Mouse (Mus musculus) erythroblast, embryonic 14.5 days (primary cell): Measurements from ENCODE around the gene Akap13. TPM values are rescaled to one million over a fixed set of nuclear protein-coding genes. Genes with fewer than 3 reads are reported as not detected.

ENCODE experiments used
- H3K27me3 ChIP-seq: 2 replicates; pipeline ENCODE4 v1.6.1; 2012; ENCODE audit warnings: inconsistent platforms; ENCODE audit not compliant: control insufficient read depth
- H3K36me3 ChIP-seq: 2 replicates; pipeline ENCODE4 v1.6.1; 2012; ENCODE audit warnings: mild to moderate bottlenecking, inconsistent platforms; ENCODE audit not compliant: control insufficient read depth
- H3K4me1 ChIP-seq: 2 replicates; pipeline ENCODE4 v1.6.1; 2012; ENCODE audit warnings: inconsistent platforms; ENCODE audit not compliant: control insufficient read depth
- H3K4me3 ChIP-seq: replicated peaks from 2 replicates; pipeline ENCODE3; 2012; ENCODE audit warnings: moderate library complexity, mild to moderate bottlenecking, inconsistent platforms
- H3K9me3 ChIP-seq: 2 replicates; pipeline ENCODE4 v1.6.1; 2012; ENCODE audit warnings: low read length, inconsistent platforms, mixed read lengths; ENCODE audit not compliant: control insufficient read depth
- GATA1 ChIP-seq: IDR thresholded peaks from 2 replicates; pipeline ENCODE4 v1.6.1; 2012; ENCODE audit warnings: low read length, inconsistent platforms, mixed read lengths
- TAL1 ChIP-seq: IDR thresholded peaks from 3 replicates; pipeline ENCODE4 v1.6.1; 2012; ENCODE audit warnings: low read length, inconsistent platforms, mixed read lengths
- polyA plus RNA-seq: library from polyadenylated mRNA; stranded (reverse); fragments of >175 nt; gene quantifications from 2 replicates; pipeline ENCODE4 v1.2.3, GENCODE M21; 2012

The Akap13 gene
- polyA plus RNA-seq, 1 experiment: 1.8 TPM

DNA sequence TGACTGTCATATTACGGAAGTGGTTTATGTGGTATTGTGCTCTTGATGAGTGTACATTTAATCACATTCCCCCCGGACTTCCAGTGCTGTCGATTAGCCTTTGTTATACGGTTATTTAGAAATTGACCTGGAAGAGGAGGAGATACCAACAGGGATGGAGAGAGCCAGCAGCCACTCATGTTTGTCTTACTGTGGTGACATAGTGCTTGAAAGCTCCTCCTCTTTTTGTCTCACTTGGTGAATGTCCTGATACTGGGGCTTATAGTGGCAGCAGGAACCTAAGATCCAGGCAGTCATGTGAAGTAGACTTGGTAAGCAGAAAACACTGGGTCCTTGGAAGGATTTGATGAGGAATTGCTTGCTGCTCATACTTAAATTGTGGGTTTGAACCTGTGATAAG is 44.8 kb downstream of the Akap13 start:
- TF ChIP-seq TAL1 (no peak), GATA1 (no peak)
- no peaks in the 10 kb centered on the region for H3K9me3 ChIP-seq
- no peak overlapping the region for H3K4me3 ChIP-seq
- H3K4me1 ChIP-seq: no peaks in the 10 kb centered on the region
- no peaks in the 10 kb centered on the region for H3K36me3 ChIP-seq
- H3K27me3 ChIP-seq: no peaks in the 10 kb centered on the region

DNA sequence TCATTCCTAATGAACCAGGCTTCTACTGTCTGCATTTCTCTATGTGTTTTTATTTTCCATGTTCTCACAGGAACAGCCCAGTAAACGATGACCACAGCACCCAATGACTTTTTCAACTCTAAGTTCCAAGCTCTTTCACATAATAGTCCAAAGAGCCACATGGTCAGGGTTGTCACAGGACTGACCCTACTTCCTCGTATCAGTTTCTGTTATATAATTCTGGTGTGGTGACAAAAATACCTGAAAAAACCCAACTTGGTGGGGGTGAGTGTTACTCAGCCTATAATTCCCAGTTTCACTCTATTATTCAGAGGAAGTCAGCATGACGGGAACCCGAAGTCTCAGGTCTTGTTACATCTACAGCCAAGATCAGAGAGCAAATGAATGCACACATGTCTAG is 45.5 kb downstream of the Akap13 start:
- Histone ChIP-seq H3K9me3 (no peaks in the 10 kb centered on the region), H3K36me3 (no peaks in the 10 kb centered on the region), H3K4me1 (no peaks in the 10 kb centered on the region), H3K27me3 (no peaks in the 10 kb centered on the region), H3K4me3 (no peak overlapping the region)
- no peak for TF ChIP-seq GATA1
- no peak for TF ChIP-seq TAL1

DNA sequence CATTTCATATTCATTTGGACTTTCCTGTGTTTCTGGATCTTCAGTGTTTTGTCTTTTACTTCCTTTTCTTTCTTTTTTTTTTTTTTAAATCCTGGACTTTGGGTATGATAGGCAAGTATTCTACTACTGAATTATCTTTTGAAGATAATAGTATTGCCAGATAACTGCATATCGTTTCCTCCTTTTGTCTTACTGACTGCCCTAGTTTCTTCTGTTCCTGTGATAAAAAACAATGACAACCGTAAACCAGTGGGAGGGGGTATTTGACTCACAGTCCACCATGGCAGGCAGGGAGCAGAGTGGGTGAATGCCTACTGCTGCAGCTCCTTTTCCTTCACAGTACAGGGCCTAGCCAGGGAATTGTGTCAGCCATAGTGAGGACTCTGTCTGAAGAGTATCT is 49.2 kb downstream of the Akap13 start:
- no peaks in the 10 kb centered on the region for H3K4me1 ChIP-seq
- no peak overlapping the region for H3K4me3 ChIP-seq
- H3K27me3 ChIP-seq: no peaks in the 10 kb centered on the region
- no peaks in the 10 kb centered on the region for H3K9me3 ChIP-seq
- TF ChIP-seq TAL1: no peak
- no peak for TF ChIP-seq GATA1
- no peaks in the 10 kb centered on the region for H3K36me3 ChIP-seq

DNA sequence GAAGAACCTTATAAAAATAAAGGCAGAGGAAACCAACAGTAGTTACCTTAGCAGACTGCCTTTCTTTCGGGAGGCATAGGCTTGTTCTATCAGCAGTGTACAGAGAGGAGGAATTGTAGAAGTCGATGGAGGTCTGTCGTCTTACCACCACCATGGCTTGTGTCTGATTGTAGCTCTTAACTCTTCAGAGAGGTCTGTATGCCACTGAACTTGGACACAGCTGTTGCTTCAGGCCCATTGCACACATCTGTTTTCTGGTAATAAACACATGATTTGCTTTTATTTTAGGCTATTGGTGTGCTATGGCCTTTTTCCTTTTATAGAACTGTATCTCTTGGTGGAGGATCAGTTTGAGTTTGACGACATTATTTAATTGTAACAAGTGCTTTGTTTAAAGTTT is 51.3 kb downstream of the Akap13 start:
- Histone ChIP-seq H3K36me3 (no peaks in the 10 kb centered on the region), H3K9me3 (no peaks in the 10 kb centered on the region), H3K4me3 (no peak overlapping the region), H3K27me3 (no peaks in the 10 kb centered on the region), H3K4me1 (no peaks in the 10 kb centered on the region)
- TF ChIP-seq GATA1: no peak
- TF ChIP-seq TAL1: no peak

GRCm38 (mm10) chr7:75509085-75509873 is 53.9 kb downstream of the Akap13 start:
- no peak for TF ChIP-seq TAL1
- no peak for TF ChIP-seq GATA1

DNA sequence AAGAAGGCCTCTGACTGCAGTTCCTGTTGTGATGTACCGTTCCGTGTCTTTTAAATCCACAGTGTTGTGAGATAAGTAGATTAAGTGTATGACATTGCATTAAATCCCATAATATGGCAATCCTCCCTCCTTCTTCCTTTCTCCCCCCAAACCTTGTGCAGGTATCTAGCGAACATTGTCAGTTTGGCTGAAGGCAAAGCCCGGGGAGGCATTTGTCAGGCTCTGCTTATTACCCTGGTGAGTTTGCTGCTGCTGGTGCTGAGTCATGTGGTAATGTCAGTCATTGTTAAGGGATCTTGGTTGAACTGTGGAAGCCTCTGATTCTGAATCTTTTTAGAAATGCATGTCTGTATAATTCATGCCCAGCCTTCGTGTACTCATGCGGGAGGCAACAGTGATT is 60.1 kb downstream of the Akap13 start:
- Histone ChIP-seq H3K4me1 (no peaks in the 10 kb centered on the region), H3K27me3 (no peaks in the 10 kb centered on the region), H3K36me3 (no peaks in the 10 kb centered on the region), H3K4me3 (no peak overlapping the region), H3K9me3 (no peaks in the 10 kb centered on the region)
- TF ChIP-seq TAL1: no peak
- TF ChIP-seq GATA1: no peak

More at GRCm38 (mm10) chr7:75509085-75509873, 53.9 kb downstream of the Akap13 start:
- Histone ChIP-seq H3K4me1 (no peaks in the 10 kb centered on the region), H3K9me3 (no peaks in the 10 kb centered on the region), H3K36me3 (no peaks in the 10 kb centered on the region), H3K4me3 (no peak overlapping the region), H3K27me3 (no peaks in the 10 kb centered on the region)

DNA sequence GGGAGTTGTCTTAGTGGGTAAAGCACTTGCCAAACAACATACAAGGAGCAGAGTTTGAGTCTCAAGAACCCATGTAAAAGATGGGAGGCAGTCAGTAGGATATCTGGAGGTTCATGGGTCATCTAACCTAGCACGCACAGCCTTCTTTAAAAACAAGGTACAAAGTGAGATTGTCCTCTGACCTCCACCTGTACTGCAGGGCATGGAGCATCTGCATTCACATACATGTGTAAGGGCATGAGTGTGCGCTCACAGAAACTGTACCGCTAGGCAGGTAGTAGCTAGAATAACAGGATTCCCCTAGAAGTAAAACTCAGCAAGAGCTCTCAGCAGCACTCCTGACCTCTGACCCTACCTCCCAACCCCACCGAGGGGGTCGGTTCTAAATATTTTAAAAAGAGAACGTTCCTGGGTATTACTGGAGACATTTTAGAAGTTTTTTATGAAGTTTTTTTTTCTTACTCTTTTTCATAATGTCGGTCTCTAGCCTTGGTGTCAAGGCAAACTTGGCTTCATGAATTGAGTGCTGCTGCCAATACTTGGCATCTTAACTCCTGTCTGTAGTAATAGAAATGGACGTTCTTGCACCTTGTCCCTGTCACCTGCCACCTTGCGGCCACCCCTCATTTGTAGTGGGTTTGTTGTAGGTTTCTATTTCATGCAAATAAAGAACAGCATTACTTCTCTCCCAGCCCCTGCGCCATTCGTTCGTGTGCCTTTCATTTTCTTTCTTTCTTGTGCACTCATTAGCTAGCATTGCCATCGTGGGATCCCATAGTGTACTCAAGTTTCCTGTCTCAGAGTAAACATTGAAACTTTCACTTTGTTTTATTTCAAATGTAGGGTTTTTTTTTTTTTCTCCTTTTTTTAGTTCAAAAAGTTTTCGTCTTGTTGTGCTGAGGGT is 61.6 kb downstream of the Akap13 start:
- H3K4me1 ChIP-seq: no peaks in the 10 kb centered on the region
- H3K9me3 ChIP-seq: no peaks in the 10 kb centered on the region
- H3K36me3 ChIP-seq: no peaks in the 10 kb centered on the region
- H3K4me3 ChIP-seq: no peak overlapping the region
- H3K27me3 ChIP-seq: no peaks in the 10 kb centered on the region
- TF ChIP-seq TAL1: no peak
- no peak for TF ChIP-seq GATA1

DNA sequence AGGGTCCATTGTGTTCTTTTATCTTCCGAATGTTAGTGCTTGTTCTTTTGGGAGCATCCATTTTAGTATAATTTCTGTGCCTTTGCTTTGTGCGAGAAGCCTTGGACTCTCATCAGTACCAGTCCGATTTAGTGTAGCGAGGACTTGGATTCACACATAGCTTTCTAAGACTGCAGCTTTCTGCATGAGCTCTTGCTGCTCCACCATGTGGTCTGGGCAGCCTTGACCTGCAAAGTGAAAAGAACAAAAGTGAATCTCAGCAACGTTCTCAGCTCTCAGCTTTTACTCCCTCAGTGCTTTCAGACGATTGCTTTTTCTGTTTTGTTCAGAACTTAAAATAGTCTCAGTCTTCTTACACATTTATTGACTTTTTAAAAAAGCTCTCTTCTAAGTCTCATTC is 65.2 kb downstream of the Akap13 start:
- TF ChIP-seq TAL1: no peak
- TF ChIP-seq GATA1: no peak
- H3K27me3 ChIP-seq: no peaks in the 10 kb centered on the region
- H3K36me3 ChIP-seq: no peaks in the 10 kb centered on the region
- H3K9me3 ChIP-seq: no peaks in the 10 kb centered on the region
- peaks cover 2% of the 10 kb centered on the region for H3K4me1 ChIP-seq
- H3K4me3 ChIP-seq: no peak overlapping the region

- Histone ChIP-seq H3K4me3 (no peak overlapping the region), H3K4me1 (peaks cover 2% of the 10 kb centered on the region), H3K9me3 (no peaks in the 10 kb centered on the region), H3K27me3 (no peaks in the 10 kb centered on the region), H3K36me3 (no peaks in the 10 kb centered on the region)
- TF ChIP-seq GATA1: no peak
- TF ChIP-seq TAL1: no peak
These were observed 65.9 kb downstream of the Akap13 start for GRCm38 (mm10) chr7:75521199-75521598.
